Mouse (Mus musculus) midbrain, postnatal 0 days (tissue): Measurements from ENCODE around the gene Sult2a7. TPM values are rescaled to one million over a fixed set of nuclear protein-coding genes. Genes with fewer than 3 reads are reported as not detected.

Experiments
- ATAC-seq: fragments of 200-750 bp; cut with Nextera tagmentation; 2 replicates; pipeline ENCODE4 v1.8.0; 2017; ENCODE audit warnings: moderate number of reproducible peaks, mild to moderate bottlenecking, moderate TSS enrichment, moderate library complexity; ENCODE audit not compliant: low FRiP score
- DNase-seq: peaks from one replicate; pipeline ENCODE4 v3.0.0-alpha.2; 2015; ENCODE audit warnings: low spot score
- H3K27ac ChIP-seq: fragments of 300-500 bp; sonication (generic); 2 replicates; pipeline ENCODE4 v1.5.1; 2014; ENCODE audit warnings: low read depth, mild to moderate bottlenecking, low read length, mixed read lengths
- H3K27me3 ChIP-seq: fragments of 300-500 bp; sonication (generic); 2 replicates; pipeline ENCODE4 v1.6.1; 2014; ENCODE audit warnings: low read length, control low read depth, mixed read lengths; ENCODE audit not compliant: insufficient read depth
- H3K36me3 ChIP-seq: fragments of 300-500 bp; sonication (generic); 2 replicates; pipeline ENCODE4 v1.6.1; 2014; ENCODE audit warnings: low read length, control low read depth, mixed read lengths; ENCODE audit not compliant: insufficient read depth
- H3K4me1 ChIP-seq: fragments of 300-500 bp; sonication (generic); 2 replicates; pipeline ENCODE4 v1.6.1; 2014; ENCODE audit warnings: mild to moderate bottlenecking, control low read depth, antibody characterized with exemption, low read length, mixed read lengths; ENCODE audit not compliant: insufficient read depth
- H3K4me2 ChIP-seq: fragments of 300-500 bp; sonication (generic); 2 replicates; pipeline ENCODE4 v1.6.1; 2014; ENCODE audit warnings: low read depth, mild to moderate bottlenecking, low read length, mixed read lengths; ENCODE audit not compliant: poor library complexity, severe bottlenecking
- H3K4me3 ChIP-seq: fragments of 300-500 bp; sonication (generic); 2 replicates; pipeline ENCODE4 v1.5.1; 2014; ENCODE audit warnings: low read depth, mild to moderate bottlenecking, low read length, moderate library complexity
- H3K9ac ChIP-seq: fragments of 300-500 bp; sonication (generic); replicated peaks from 2 replicates; pipeline ENCODE4 v1.6.1; 2014; ENCODE audit warnings: mild to moderate bottlenecking, low read length, moderate library complexity, mixed read lengths; ENCODE audit not compliant: poor library complexity, severe bottlenecking
- H3K9me3 ChIP-seq: fragments of 300-500 bp; sonication (generic); 2 replicates; pipeline ENCODE4 v1.6.1; 2016; ENCODE audit warnings: low read length, control low read depth
- CTCF ChIP-seq: IDR thresholded peaks from 2 replicates; pipeline ENCODE4 v1.5.1; 2016; ENCODE audit warnings: antibody characterized with exemption, mild to moderate bottlenecking
- WGBS: fragments of 180-500 bp; shearing (Covaris S2); extraction: QIAGEN DNeasy Blood & Tissue Kit; methylation state at CpG from one replicate; pipeline ENCODE4 v1.1.7; 2014; 5-methylcytosine and 5-hydroxymethylcytosine counted together
- polyA plus RNA-seq: library from polyadenylated mRNA; unstranded; fragments of >200 nt; fragmentation: Nextera tagmentation; extraction: Ambion mirVana; gene quantifications from 2 replicates; pipeline ENCODE4 v1.2.1, GENCODE M21; 2015
- total RNA-seq: library from RNA; depleted of rRNA; stranded (reverse); fragments of >200 nt; gene quantifications from 2 replicates; pipeline ENCODE4 v1.2.3, GENCODE M21; 2014; rRNA removed

Sult2a7 gene
- total and polyA plus RNA-seq, 2 experiments from 2014 or later: not detected

DNA sequence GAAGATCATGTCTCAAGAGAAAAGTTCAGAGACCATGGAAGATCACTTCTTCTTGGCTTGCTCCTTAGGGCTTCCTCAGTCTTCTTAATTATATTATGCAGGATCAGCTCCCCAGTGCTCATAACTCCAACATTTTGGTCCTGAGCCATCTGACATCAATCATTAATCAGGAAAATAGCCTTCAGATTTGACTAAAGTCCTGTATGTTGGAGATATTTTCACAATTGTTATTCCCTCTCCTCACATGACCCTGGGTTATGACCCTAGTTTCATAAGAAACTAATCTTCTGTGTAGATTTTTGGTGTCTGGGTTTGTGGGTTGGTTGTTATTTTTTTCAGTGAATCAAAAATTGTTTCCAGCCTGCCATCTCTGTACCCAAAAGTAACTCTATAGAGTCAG, 54.4 kb downstream of the Sult2a7 start:
- no peaks in the 10 kb centered on the region for H3K4me1 ChIP-seq
- no peak overlapping the region for H3K27ac ChIP-seq
- TF ChIP-seq CTCF: no peak
- DNase-seq (no peak), ATAC-seq (no peak)
- H3K36me3 ChIP-seq: no peaks in the 10 kb centered on the region
- peaks cover 24% of the 10 kb centered on the region for H3K9me3 ChIP-seq
- no peak overlapping the region for H3K9ac ChIP-seq
- no peak overlapping the region for H3K4me2 ChIP-seq
- no peaks in the 10 kb centered on the region for H3K27me3 ChIP-seq
- H3K4me3 ChIP-seq: no peak overlapping the region

GRCm38 (mm10) chr7:14438484-14438883, 55.5 kb downstream of the Sult2a7 start:
- ATAC-seq (no peak), DNase-seq (no peak)
- H3K36me3 ChIP-seq: no peaks in the 10 kb centered on the region
- H3K4me2 ChIP-seq: no peak overlapping the region
- H3K9ac ChIP-seq: no peak overlapping the region
- H3K27me3 ChIP-seq: no peaks in the 10 kb centered on the region
- no peak overlapping the region for H3K27ac ChIP-seq
- 80% methylated on average over 1 of the region's 1 CpGs for WGBS
- TF ChIP-seq CTCF: no peak
- H3K4me3 ChIP-seq: no peak overlapping the region
- peaks cover 25% of the 10 kb centered on the region for H3K9me3 ChIP-seq
- no peaks in the 10 kb centered on the region for H3K4me1 ChIP-seq

DNA sequence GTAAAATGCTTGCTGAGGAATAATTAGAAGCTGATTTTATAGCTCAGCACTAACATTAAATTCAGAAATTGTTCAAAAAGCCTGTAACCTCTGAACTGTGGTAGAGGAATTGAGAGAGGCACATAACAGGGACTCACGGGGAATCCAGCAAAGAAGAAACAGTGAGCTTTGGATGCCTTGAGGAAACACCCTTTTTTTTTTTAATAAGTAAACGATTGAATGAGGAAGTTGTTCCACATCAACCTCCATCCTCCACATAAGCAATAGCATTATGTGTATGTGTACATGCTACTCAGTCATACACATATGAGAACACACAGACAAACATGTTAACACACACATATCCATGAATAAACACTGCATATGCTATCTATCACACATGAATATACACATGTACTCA, 56.0 kb downstream of the Sult2a7 start:
- Histone ChIP-seq H3K27me3 (no peaks in the 10 kb centered on the region), H3K9ac (no peak overlapping the region), H3K4me2 (no peak overlapping the region), H3K4me3 (no peak overlapping the region), H3K27ac (no peak overlapping the region), H3K4me1 (no peaks in the 10 kb centered on the region), H3K36me3 (no peaks in the 10 kb centered on the region), H3K9me3 (peaks cover 25% of the 10 kb centered on the region)
- DNase-seq (no peak), ATAC-seq (no peak)
- WGBS: 87% methylated on average over 2 of the region's 2 CpGs
- TF ChIP-seq CTCF: no peak

Other genes starting within 250 kb of the Sult2a7 start
- gene Sult2a6, start 239.4 kb downstream of the Sult2a7 start, total RNA-seq: not detected in 2 replicates
- gene Sult2a6, start 239.4 kb downstream of the Sult2a7 start, polyA plus RNA-seq: not detected in 2 replicates
- gene Obox8, start 160.7 kb downstream of the Sult2a7 start, total RNA-seq: not detected in 2 replicates
- gene Obox8, start 160.7 kb downstream of the Sult2a7 start, polyA plus RNA-seq: not detected in 2 replicates
- not detected in 2 replicates for gene Sult2a8, start 47.5 kb downstream of the Sult2a7 start, total RNA-seq
- not detected in 2 replicates for gene Sult2a8, start 47.5 kb downstream of the Sult2a7 start, polyA plus RNA-seq
- gene Vmn1r90, start 69.3 kb upstream of the Sult2a7 start, total RNA-seq: 0.16 and 0.24 TPM in 2 replicates
- 0.04 and 0.14 TPM in 2 replicates for gene Vmn1r90, start 69.3 kb upstream of the Sult2a7 start, polyA plus RNA-seq
- not detected in 2 replicates for gene Obox7, start 165.3 kb upstream of the Sult2a7 start, total RNA-seq
- not detected in 2 replicates for gene Obox7, start 165.3 kb upstream of the Sult2a7 start, polyA plus RNA-seq